Mouse (Mus musculus) lung, postnatal 0 days (tissue): ENCODE results near the gene Pfkp. TPM values are rescaled to one million over a fixed set of nuclear protein-coding genes. Genes with fewer than 3 reads are reported as not detected.

Experiments
- ATAC-seq: fragments of 200-750 bp; cut with Nextera tagmentation; 2 replicates; pipeline ENCODE4 v1.8.0; 2017; ENCODE audit warnings: moderate library complexity
- DNase-seq: peaks from one replicate; pipeline ENCODE4 v3.0.0-alpha.2; 2016; ENCODE audit warnings: low spot score
- H3K27ac ChIP-seq: fragments of 300-500 bp; sonication (generic); 2 replicates; pipeline ENCODE4 v1.5.1; 2014; ENCODE audit warnings: antibody characterized with exemption, mild to moderate bottlenecking, low read length, mixed read lengths
- H3K27me3 ChIP-seq: fragments of 300-500 bp; sonication (generic); replicated peaks from 2 replicates; pipeline ENCODE4 v1.6.1; 2014; ENCODE audit warnings: low read length, mixed read lengths; ENCODE audit not compliant: insufficient read depth
- H3K36me3 ChIP-seq: fragments of 300-500 bp; sonication (generic); 2 replicates; pipeline ENCODE4 v1.6.1; 2014; ENCODE audit warnings: low read length, mixed read lengths; ENCODE audit not compliant: insufficient read depth
- H3K4me1 ChIP-seq: fragments of 300-500 bp; sonication (generic); 2 replicates; pipeline ENCODE4 v1.6.1; 2014; ENCODE audit warnings: antibody characterized with exemption, low read depth, low read length, mixed read lengths; ENCODE audit not compliant: insufficient read depth
- H3K4me2 ChIP-seq: fragments of 300-500 bp; sonication (generic); replicated peaks from 2 replicates; pipeline ENCODE4 v1.6.1; 2014; ENCODE audit warnings: low read depth, mild to moderate bottlenecking, low read length, moderate library complexity, mixed read lengths
- H3K4me3 ChIP-seq: fragments of 300-500 bp; sonication (generic); 2 replicates; pipeline ENCODE4 v1.5.1; 2014; ENCODE audit warnings: low read depth, low read length
- H3K9ac ChIP-seq: fragments of 300-500 bp; sonication (generic); replicated peaks from 2 replicates; pipeline ENCODE4 v1.6.1; 2014; ENCODE audit warnings: low read depth, mild to moderate bottlenecking
- H3K9me3 ChIP-seq: fragments of 300-500 bp; sonication (generic); 2 replicates; pipeline ENCODE4 v1.6.1; 2016; ENCODE audit warnings: low read length, mixed read lengths
- CTCF ChIP-seq: IDR thresholded peaks from 2 replicates; pipeline ENCODE4 v1.5.1; 2016; ENCODE audit warnings: antibody characterized with exemption, mild to moderate bottlenecking
- EP300 ChIP-seq: IDR thresholded peaks from 2 replicates; pipeline ENCODE4 v1.6.1; 2016; ENCODE audit warnings: antibody characterized with exemption, mild to moderate bottlenecking, control low read depth
- WGBS: fragments of 180-500 bp; shearing (Covaris S2); extraction: QIAGEN DNeasy Blood & Tissue Kit; methylation state at CpG from one replicate; pipeline ENCODE4 v1.1.7; 2014; 5-methylcytosine and 5-hydroxymethylcytosine counted together
- polyA plus RNA-seq: library from polyadenylated mRNA; unstranded; fragments of >200 nt; fragmentation: Nextera tagmentation; extraction: Ambion mirVana; gene quantifications from 2 replicates; pipeline ENCODE4 v1.2.1, GENCODE M21; 2015

Pfkp gene
- polyA plus RNA-seq, 1 experiment from 2014 or later, result 23.1 TPM

GRCm38 (mm10) chr13:6555656-6556055, 92.9 kb downstream of the Pfkp start:
- no peaks in the 10 kb centered on the region for H3K9me3 ChIP-seq
- H3K36me3 ChIP-seq, result peaks cover 28% of the 10 kb centered on the region
- H3K27me3 ChIP-seq, result no peaks in the 10 kb centered on the region
- 97% methylated on average over 11 of the region's 11 CpGs for WGBS
- H3K4me1 ChIP-seq, result no peaks in the 10 kb centered on the region
- H3K27ac ChIP-seq, result no peak overlapping the region
- no peak overlapping the region for H3K4me3 ChIP-seq
- no peak overlapping the region for H3K9ac ChIP-seq
- no peak for ATAC-seq
- H3K4me2 ChIP-seq, result no peak overlapping the region
- TF ChIP-seq EP300 (no peak), CTCF (no peak)
- DNase-seq, result no peak

GRCm38 (mm10) chr13:6553708-6554107, 94.9 kb downstream of the Pfkp start:
- no peak for ATAC-seq
- TF ChIP-seq EP300 (no peak), CTCF (peak; percentile 35)
- Histone ChIP-seq H3K9ac (no peak overlapping the region), H3K36me3 (peaks cover 22% of the 10 kb centered on the region), H3K9me3 (no peaks in the 10 kb centered on the region), H3K4me3 (no peak overlapping the region), H3K27me3 (no peaks in the 10 kb centered on the region), H3K4me1 (no peaks in the 10 kb centered on the region), H3K4me2 (no peak overlapping the region), H3K27ac (no peak overlapping the region)
- 87% methylated on average over 2 of the region's 2 CpGs for WGBS
- DNase-seq, result no peak

- 22% methylated on average over 6 of the region's 6 CpGs for WGBS
- Histone ChIP-seq H3K4me2 (no peak overlapping the region), H3K9ac (no peak overlapping the region), H3K9me3 (no peaks in the 10 kb centered on the region), H3K4me3 (no peak overlapping the region), H3K27me3 (no peaks in the 10 kb centered on the region), H3K27ac (no peak overlapping the region), H3K36me3 (no peaks in the 10 kb centered on the region), H3K4me1 (no peaks in the 10 kb centered on the region)
- TF ChIP-seq EP300 (no peak), CTCF (peak; percentile 58)
- peak; percentile 48 for DNase-seq
- no peak for ATAC-seq
Measured at GRCm38 (mm10) chr13:6535287-6535932, 113.2 kb downstream of the Pfkp start.

- no peak overlapping the region for H3K4me2 ChIP-seq
- 75% methylated on average over 1 of the region's 1 CpGs for WGBS
- no peak overlapping the region for H3K4me3 ChIP-seq
- H3K36me3 ChIP-seq, result no peaks in the 10 kb centered on the region
- H3K9me3 ChIP-seq, result no peaks in the 10 kb centered on the region
- H3K4me1 ChIP-seq, result no peaks in the 10 kb centered on the region
- H3K9ac ChIP-seq, result no peak overlapping the region
- DNase-seq (no peak), ATAC-seq (no peak; the same call in 1 of the 2 replicates)
- TF ChIP-seq EP300 (no peak), CTCF (peak; percentile 60)
- no peaks in the 10 kb centered on the region for H3K27me3 ChIP-seq
- no peak overlapping the region for H3K27ac ChIP-seq
Measured at GRCm38 (mm10) chr13:6532683-6533082, 115.9 kb downstream of the Pfkp start.

Other genes starting within 250 kb of the Pfkp start
- 22.2 TPM in 2 replicates for gene Pitrm1, start 100.6 kb downstream of the Pfkp start, polyA plus RNA-seq